14 mouse cellular contexts compared by ENCODE assay signal in genomic region chr19:61065011-61065410, GRCm38 (mm10).
A peak's percentile ranks its signal among the peaks of the same experiment; 100 is the strongest.
DNase-seq lines count a peak whose midpoint lies in the region; ATAC-seq and TF ChIP-seq lines count a peak whose summit lies in the region.
"Had no signal": no experiment of that assay in that cellular context is flagged by ENCODE, and none has a peak within 500 bp of the region (broad histone marks: within the 10 kb centered on the region; RNA-seq: fewer than 3 reads in every experiment).

No protein-coding gene starts in this region.

- TF ChIP-seq EP300 in heart, adult 2 months (IDR thresholded peaks at IDR 0.05; ENCODE audit: insufficient read depth, low read depth, low read length), result no peak
- TF ChIP-seq EP300 in lung, postnatal 0 days (IDR thresholded peaks at IDR 0.05), result no peak

- H3K79me2 ChIP-seq in heart, adult 2 months (replicated peaks; ENCODE audit: control insufficient read depth, insufficient read depth, low read length), result 0 out of 2 replicates have a peak, but pooled peaks cover 1% of the 10 kb centered on the region

- TF ChIP-seq CTCF in heart, adult 2 months (IDR thresholded peaks at IDR 0.05), result peak; percentile 55
- peak; percentile 33; the same call in 1 of the 2 replicates for TF ChIP-seq CTCF in lung, adult 2 months (IDR thresholded peaks at IDR 0.05; ENCODE audit: insufficient read depth, low read length)
- TF ChIP-seq CTCF in lung, postnatal 0 days (IDR thresholded peaks at IDR 0.05), result peak; percentile 64

- intact Hi-C loops in heart, adult 2 months (cut with DNase I), result loop anchor here (2.0 kb wide), 1 partner anchor 16 kb away; no protein-coding TSS in a partner anchor
- intact Hi-C loops in heart, postnatal 25 days (cut with DNase I), result loop anchor here (2.0 kb wide), 1 partner anchor 176 kb away; the partner anchor contains the start of gene Grk5

- DNase-seq in heart, adult 2 months, result no peak
- no peak for DNase-seq in heart, postnatal 25 days (ENCODE audit: low spot score)
- no peak for DNase-seq in lung, adult 2 months
- DNase-seq in lung, postnatal 14 days, result no peak
- peak; percentile 6 for DNase-seq in ZHBTc4 (ENCODE audit: low read depth, low spot score)
- DNase-seq in lung, postnatal 0 days (ENCODE audit: low spot score), result no peak
- DNase-seq in cerebellum, adult 9-11 months, result no peak
- no peak for DNase-seq in B cell, adult 2 months
- DNase-seq: layer of hippocampus, adult 9-11 months; right cerebral cortex, postnatal 14 days had no signal

- H3K36me3 ChIP-seq in heart, adult 2 months (ENCODE audit: control insufficient read depth, insufficient read depth, low read length), result peaks cover 12% of the 10 kb centered on the region
- H3K36me3 ChIP-seq in lung, postnatal 0 days (ENCODE audit: insufficient read depth, low read length), result 0 out of 2 replicates have a peak, but pooled peaks cover 4% of the 10 kb centered on the region

- H3K27ac ChIP-seq in heart, adult 2 months, result no peak overlapping the region
- H3K27ac ChIP-seq in lung, postnatal 0 days (ENCODE audit: low read length), result no peak overlapping the region
- H3K27ac ChIP-seq: neural tube, embryonic 13.5 days had no signal

- 61% methylated on average over 1 of the region's 1 CpGs for WGBS in heart, adult 2 months
- 52% methylated on average over 1 of the region's 1 CpGs for WGBS in lung, adult 2 months
- 86% methylated on average over 1 of the region's 1 CpGs for WGBS in lung, postnatal 0 days

- TF ChIP-seq POLR2A in heart, adult 2 months (IDR thresholded peaks at IDR 0.05; ENCODE audit: insufficient read depth, low read depth, low read length), result no peak
- TF ChIP-seq POLR2A in lung, adult 2 months (IDR thresholded peaks at IDR 0.05; ENCODE audit: borderline replicate concordance, extremely low read depth, low read depth, low read length), result no peak

- peak; percentile 28; the same call in 1 of the 2 replicates for ATAC-seq in lung, postnatal 0 days
- ATAC-seq: hindbrain, embryonic 16.5 days had no signal

- H3K9ac ChIP-seq in heart, adult 2 months (ENCODE audit: low read depth, low read length), result no peak overlapping the region
- H3K9ac ChIP-seq in lung, postnatal 0 days (replicated peaks; ENCODE audit: low read depth), result no peak overlapping the region
- H3K9ac ChIP-seq: neural tube, embryonic 13.5 days had no signal

- no peak overlapping the region for H3K4me3 ChIP-seq in heart, adult 2 months
- no peak overlapping the region for H3K4me3 ChIP-seq in lung, adult 2 months (replicated peaks; ENCODE audit: extremely low read depth, low read depth, low read length)
- H3K4me3 ChIP-seq in lung, postnatal 0 days (ENCODE audit: low read depth, low read length), result no peak overlapping the region
- H3K4me3 ChIP-seq: erythroblast, embryonic 14.5 days; neural tube, embryonic 13.5 days had no signal

- H3K4me2 ChIP-seq in lung, postnatal 0 days (replicated peaks; ENCODE audit: low read depth, low read length), result no peak overlapping the region
- H3K4me2 ChIP-seq: liver, embryonic 11.5 days; neural tube, embryonic 13.5 days had no signal

- H3K27me3 ChIP-seq in heart, adult 2 months (ENCODE audit: control insufficient read depth, insufficient read depth, low read length), result no peaks in the 10 kb centered on the region
- H3K27me3 ChIP-seq in lung, postnatal 0 days (replicated peaks; ENCODE audit: insufficient read depth, low read length), result no peaks in the 10 kb centered on the region
- H3K27me3 ChIP-seq: neural tube, embryonic 13.5 days had no signal

- no peaks in the 10 kb centered on the region for H3K9me3 ChIP-seq in lung, postnatal 0 days (ENCODE audit: low read length)
- H3K9me3 ChIP-seq: neural tube, embryonic 13.5 days had no signal

- peaks cover 5% of the 10 kb centered on the region for H3K4me1 ChIP-seq in heart, adult 2 months (ENCODE audit: control insufficient read depth, insufficient read depth, low read length)
- no peaks in the 10 kb centered on the region for H3K4me1 ChIP-seq in lung, adult 2 months (ENCODE audit: control insufficient read depth, insufficient read depth, low read length)
- no peaks in the 10 kb centered on the region for H3K4me1 ChIP-seq in lung, postnatal 0 days (ENCODE audit: insufficient read depth, low read depth, low read length)
- H3K4me1 ChIP-seq: neural tube, embryonic 13.5 days had no signal
